ENCODE assay signal across 18 mouse cellular contexts in genomic region chr12:54600482-54600881, GRCm38 (mm10). TPM values are rescaled to one million over a fixed set of nuclear protein-coding genes. Genes with fewer than 3 reads are reported as not detected.
DNase-seq lines count a peak whose midpoint lies in the region.
"Had no signal": no experiment of that assay in that cellular context is flagged by ENCODE, and none has a peak within 500 bp of the region (broad histone marks: within the 10 kb centered on the region; RNA-seq: fewer than 3 reads in every experiment).

No protein-coding gene starts in this region.

- peak; percentile 7 for DNase-seq in left cerebral cortex, adult 11 months (ENCODE audit: low spot score)
- DNase-seq in left cerebral cortex, postnatal 4 days: no peak
- DNase-seq in NIH3T3 (ENCODE audit: low read depth) (peak; percentile 37), adipocyte (ENCODE audit: low spot score) (no peak)
- DNase-seq in layer of hippocampus, adult 8-10 months (ENCODE audit: low spot score in 2 of 2): peak; percentile 63 to 74
- DNase-seq in right cerebral cortex, postnatal 25 days: peak; percentile 18
- DNase-seq in urinary bladder, postnatal 36 days (ENCODE audit: low spot score in 2 of 2): no peak
- no peak for DNase-seq in kidney, adult 18-20 months
- DNase-seq: adrenal gland, postnatal 36 days; B cell, adult 2 months; cerebellum, adult 11 months; cerebellum, postnatal 36 days; heart, postnatal 36 days; kidney, adult 9 months; kidney, postnatal 14 days; liver, postnatal 0 days; thymus, adult 18-20 months; thymus, postnatal 36 days had no signal

- intact Hi-C loops in left cerebral cortex, postnatal 4 days (cut with DNase I): no loop called here

RNA-seq across cellular contexts. Expression of gene Sptssa, which starts 55.9 kb away (rescaled TPM):
- 10 to 100 TPM; 63.3 to 68.5 TPM for total RNA-seq in left cerebral cortex, postnatal 4 days (2021)
- total RNA-seq in layer of hippocampus, adult 8-10 months (2022): 10 to 100 TPM; 26.2 to 28.0 (median 26.7) TPM

Comparison
In these comparisons a context has a peak if more than half of its experiments do, and no peak if none do; other contexts are left out.
1. DNase-seq: peak in left cerebral cortex, adult 11 months (single experiment), NIH3T3 (single experiment), layer of hippocampus, adult 8-10 months (2 of 2) and right cerebral cortex, postnatal 25 days (single experiment); none in left cerebral cortex, postnatal 4 days (single experiment), urinary bladder, postnatal 36 days (0 of 2), adipocyte (single experiment) and kidney, adult 18-20 months (single experiment).